Mouse (Mus musculus) urinary bladder, adult 2 months (tissue): ENCODE data around the gene Ttll13. TPM values are rescaled to one million over a fixed set of nuclear protein-coding genes. Genes with fewer than 3 reads are reported as not detected.

ENCODE experiments used
- DNase-seq: peaks from one replicate; pipeline ENCODE4 v3.0.0; 2022; ENCODE audit warnings: low spot score
- polyA plus RNA-seq: library from polyadenylated mRNA; depleted of rRNA; stranded (reverse); fragments of >200 nt; gene quantifications from 2 replicates; pipeline ENCODE4 v1.2.3, GENCODE M21; 2012

Gene Ttll13
- polyA plus RNA-seq, 1 experiment: 1.7 TPM

GRCm38 (mm10) chr7:80214459-80214858 is 31.7 kb upstream of the Ttll13 start:
- DNase-seq: no peak

GRCm38 (mm10) chr7:80215398-80215797 is 30.8 kb upstream of the Ttll13 start:
- peak; percentile 61 for DNase-seq

- no peak for DNase-seq
These were observed 29.6 kb upstream of the Ttll13 start for GRCm38 (mm10) chr7:80216566-80216965.

- no peak for DNase-seq
These were observed 27.5 kb upstream of the Ttll13 start for GRCm38 (mm10) chr7:80218666-80219065.

- no peak for DNase-seq
These were observed 25.9 kb upstream of the Ttll13 start for GRCm38 (mm10) chr7:80220237-80220797.

GRCm38 (mm10) chr7:80221179-80221750 is 24.9 kb upstream of the Ttll13 start:
- DNase-seq: no peak

- DNase-seq: peak; percentile 26
These were observed 19.1 kb upstream of the Ttll13 start for GRCm38 (mm10) chr7:80227065-80227464.

- DNase-seq: no peak
These were observed 16.0 kb upstream of the Ttll13 start for GRCm38 (mm10) chr7:80230196-80230595.

GRCm38 (mm10) chr7:80231971-80232488 is 14.1 kb upstream of the Ttll13 start:
- no peak for DNase-seq

- DNase-seq: peak; percentile 96
These were observed 13.6 kb upstream of the Ttll13 start, which contains the start of the genes Cib1 and Gdpgp1 for GRCm38 (mm10) chr7:80232489-80233029. Gene Cib1, minus strand, starts transcription at chr7:80232813. Gene Gdpgp1, plus strand, starts transcription at chr7:80232865.

- no peak for DNase-seq
These were observed 12.4 kb upstream of the Ttll13 start for GRCm38 (mm10) chr7:80233799-80234198.

- no peak for DNase-seq
These were observed 7.6 kb upstream of the Ttll13 start for GRCm38 (mm10) chr7:80238542-80238941.

- DNase-seq: no peak
These were observed 4.5 kb upstream of the Ttll13 start for GRCm38 (mm10) chr7:80241661-80242060.

GRCm38 (mm10) chr7:80244851-80245250 is 1.3 kb upstream of the Ttll13 start:
- DNase-seq: no peak

GRCm38 (mm10) chr7:80246859-80247258 is 683 bp downstream of the Ttll13 start:
- no peak for DNase-seq

- no peak for DNase-seq
These were observed 6.3 kb downstream of the Ttll13 start for GRCm38 (mm10) chr7:80252437-80252836.

- no peak for DNase-seq
These were observed 6.7 kb downstream of the Ttll13 start for GRCm38 (mm10) chr7:80252886-80253285.

- no peak for DNase-seq
These were observed 9.8 kb downstream of the Ttll13 start for GRCm38 (mm10) chr7:80255981-80256380.

- no peak for DNase-seq
These were observed 11.5 kb downstream of the Ttll13 start for GRCm38 (mm10) chr7:80257706-80258105.

- peak; percentile 63 for DNase-seq
These were observed 14.6 kb downstream of the Ttll13 start, which contains the start of gene Ngrn for GRCm38 (mm10) chr7:80260625-80261371. Gene Ngrn, plus strand, starts transcription at chr7:80261215.

GRCm38 (mm10) chr7:80261372-80261990 is 15.3 kb downstream of the Ttll13 start:
- no peak for DNase-seq

GRCm38 (mm10) chr7:80264606-80265005 is 18.4 kb downstream of the Ttll13 start:
- DNase-seq: no peak
